Mouse (Mus musculus): Measurements from ENCODE around the gene Macrod2.

The Macrod2 gene

DNA sequence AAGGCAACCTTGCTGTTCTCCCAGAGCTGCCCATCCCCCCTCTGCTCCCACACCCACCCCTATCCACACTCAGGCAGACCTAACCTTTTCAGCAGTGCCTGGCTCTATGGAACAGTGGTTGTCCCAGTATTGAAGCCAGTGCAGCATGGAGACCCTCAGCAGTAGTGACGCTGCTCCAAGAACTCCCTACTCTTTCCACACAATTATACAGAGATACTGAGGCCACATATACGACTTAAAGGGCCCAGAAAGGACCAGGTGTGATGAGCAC is 1908.7 kb downstream of the Macrod2 start:
- in situ Hi-C loops (cut with MboI, MseI) = no loop called here

DNA sequence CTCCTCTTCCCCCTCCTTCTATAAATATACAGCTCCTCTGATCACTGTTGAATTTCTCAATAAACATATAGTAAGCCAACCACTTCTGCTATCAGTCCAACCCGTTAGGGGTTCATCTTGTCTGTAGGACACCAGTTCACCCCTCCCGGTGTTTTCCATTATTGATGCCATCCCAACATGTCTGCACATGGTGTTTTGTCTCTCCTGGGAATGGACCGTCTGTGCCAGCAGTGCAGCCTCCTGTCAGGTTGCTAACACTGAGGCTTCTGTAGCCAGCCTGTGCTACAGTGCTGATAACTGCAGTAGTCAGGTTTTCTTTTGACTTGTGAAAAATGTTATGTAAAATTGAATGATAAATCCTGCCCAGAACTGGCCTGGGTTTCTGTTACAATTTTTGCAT is 1928.0 kb downstream of the Macrod2 start:
- in situ Hi-C loops (cut with MboI, MseI) = no loop called here

DNA sequence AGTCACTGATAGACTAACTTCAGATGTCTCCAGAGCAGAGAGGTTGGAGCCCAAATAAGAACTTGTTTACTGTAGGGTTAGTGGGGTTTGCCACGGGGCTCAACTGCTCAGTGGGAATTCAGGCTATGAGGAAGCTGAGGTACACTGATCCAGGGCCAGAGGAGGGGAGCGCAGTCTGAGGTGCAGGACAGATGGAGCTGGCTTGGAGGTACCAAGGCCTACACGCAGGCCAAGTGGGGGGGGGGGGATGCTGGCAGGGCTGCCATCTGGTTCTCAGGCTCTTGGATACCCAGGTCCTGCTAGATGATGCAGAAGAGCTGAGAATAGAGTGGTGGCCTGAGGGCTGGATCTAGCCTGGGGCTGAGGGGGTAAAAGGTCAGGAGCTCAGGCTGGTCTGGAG is 1931.6 kb downstream of the Macrod2 start:
- in situ Hi-C loops (cut with MboI, MseI) = no loop called here

DNA sequence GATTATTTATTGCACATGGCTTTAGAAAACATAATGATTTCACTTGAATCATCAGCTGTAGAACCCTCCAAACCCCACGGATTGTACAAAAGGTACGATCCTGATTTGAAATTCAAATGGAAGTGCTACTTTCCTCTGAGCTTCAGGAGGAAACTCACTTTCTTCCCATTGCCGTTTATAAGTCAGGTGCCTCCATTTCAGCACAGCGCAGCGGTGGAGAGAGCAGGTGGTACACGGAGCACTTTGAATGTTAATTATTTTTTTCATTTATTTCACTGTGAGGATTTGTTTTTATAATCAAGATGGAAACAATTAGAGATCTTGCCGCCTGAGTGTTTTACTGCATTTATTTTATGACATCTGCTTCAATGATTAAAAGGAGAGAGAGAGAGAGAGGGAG is 1934.7 kb downstream of the Macrod2 start:
- in situ Hi-C loops (cut with MboI, MseI) = no loop called here

DNA sequence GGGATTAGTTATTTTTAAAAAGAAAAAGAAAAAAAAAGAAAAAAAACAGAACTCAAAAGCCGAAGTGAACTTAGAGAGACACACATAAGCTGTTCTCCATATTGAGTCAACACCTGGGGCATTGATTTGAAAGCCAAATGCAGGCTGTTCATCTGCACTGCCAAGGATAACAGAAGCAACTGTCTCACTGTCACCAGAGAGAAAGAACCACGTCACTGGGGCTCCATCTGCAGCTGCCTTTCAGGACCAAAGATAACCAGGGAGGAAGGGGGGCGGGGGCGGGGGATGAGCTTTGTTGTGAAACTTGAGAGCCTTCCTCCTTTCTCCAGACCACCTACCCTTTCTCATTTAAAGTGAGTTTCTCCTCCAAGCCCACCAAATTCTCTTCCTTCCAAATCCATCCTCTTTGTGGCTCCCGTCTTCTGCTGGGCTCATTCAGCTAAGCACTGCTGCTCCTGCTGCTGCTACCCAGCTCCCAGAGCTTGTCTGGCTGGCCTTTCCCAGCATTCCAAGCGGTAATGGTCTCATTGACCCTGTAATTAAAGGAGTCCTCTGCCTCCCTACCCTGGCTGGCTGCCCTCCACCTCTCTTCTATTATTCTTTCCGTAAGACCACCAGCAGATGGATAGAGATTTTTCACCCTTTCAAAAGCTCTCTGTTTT is 1939.5 kb downstream of the Macrod2 start:
- in situ Hi-C loops (cut with MboI, MseI) = no loop called here

DNA sequence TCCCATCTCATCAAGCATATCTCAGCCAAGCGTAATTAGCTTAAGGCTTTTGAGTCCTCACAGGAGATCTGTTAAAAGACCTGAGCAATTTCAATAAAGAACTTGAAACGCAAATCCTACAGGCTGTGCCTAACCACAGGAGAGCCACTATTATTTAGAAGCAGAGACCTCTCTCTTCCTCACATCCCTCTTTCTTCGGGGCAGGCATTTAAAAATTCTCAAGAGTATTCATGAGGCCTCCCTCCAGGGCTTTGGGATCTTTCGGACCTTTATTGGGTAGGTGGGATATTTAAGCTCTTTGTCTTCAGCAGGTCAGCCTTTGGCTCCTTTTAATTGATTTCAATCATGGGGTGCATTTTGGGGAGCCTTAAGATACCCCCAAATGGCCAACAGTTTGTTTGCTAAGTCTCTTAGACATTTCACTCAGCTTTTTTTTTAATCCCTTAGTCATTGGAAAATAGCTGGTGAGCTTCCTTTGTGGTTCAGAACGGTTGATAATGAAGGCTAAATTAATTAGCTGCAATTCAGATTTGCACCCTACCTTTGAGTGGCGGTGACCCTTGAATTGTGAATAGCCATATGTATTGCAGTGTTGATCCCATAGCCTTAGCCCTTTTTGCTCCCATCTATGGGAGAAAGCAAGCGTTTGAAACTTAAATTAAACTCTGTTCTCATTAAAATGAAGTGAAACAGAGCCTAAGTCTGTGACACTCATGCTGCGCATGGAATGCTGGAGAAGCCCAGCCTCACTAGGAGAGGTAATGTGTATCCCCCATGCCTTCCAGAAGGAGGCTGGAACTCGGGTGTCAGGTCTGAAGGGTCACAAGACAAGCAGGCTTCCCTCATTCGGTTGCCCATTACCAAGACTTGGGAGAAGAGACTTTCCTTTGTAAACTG is 1940.2 kb downstream of the Macrod2 start:
- in situ Hi-C loops (cut with MboI, MseI) = no loop called here

DNA sequence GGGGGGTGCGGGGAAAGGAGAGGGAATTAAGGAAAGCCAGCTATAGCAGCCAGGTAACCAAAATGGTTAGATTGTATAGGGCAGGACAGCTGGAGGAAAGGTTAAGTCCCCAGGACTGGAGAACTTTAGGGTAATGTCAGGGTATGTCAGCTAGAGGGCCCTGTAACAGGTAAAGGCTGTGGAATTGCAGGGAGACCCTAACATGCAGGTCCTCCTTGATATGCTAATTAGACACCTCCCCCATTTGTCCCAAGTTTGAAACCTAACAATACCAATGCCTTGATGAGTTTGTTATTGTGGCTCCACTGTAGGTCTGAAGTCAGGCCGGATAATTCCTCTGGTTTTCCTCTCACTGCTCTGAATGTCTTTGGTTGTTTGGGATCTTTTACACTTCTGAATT is 1948.9 kb downstream of the Macrod2 start:
- in situ Hi-C loops (cut with MboI, MseI) = loop anchor here in 1 of 2 experiments (10.0 kb wide), 1 partner anchor 1039 kb away; no protein-coding TSS in a partner anchor

DNA sequence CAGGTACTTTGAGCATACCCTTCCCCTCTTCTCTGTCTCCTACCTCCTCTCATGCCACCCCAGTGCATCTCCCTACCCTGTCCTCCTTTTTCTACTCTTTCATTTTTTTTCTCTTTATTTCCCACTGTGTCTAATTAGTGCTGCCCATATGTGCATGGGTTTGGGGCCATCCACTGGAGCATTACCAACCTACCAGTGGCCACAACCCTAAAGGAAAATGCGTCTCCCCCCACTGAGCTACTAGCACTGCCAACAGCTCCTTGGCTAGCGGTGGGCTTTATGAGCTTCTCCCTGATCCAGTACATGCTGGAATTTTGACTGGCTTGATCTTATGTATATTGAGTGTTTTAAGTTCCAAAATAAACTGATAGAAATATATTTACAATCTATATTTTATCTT is 1949.6 kb downstream of the Macrod2 start:
- in situ Hi-C loops (cut with MboI, MseI) = loop anchor here in 1 of 2 experiments (10.0 kb wide), 1 partner anchor 1040 kb away; no protein-coding TSS in a partner anchor

DNA sequence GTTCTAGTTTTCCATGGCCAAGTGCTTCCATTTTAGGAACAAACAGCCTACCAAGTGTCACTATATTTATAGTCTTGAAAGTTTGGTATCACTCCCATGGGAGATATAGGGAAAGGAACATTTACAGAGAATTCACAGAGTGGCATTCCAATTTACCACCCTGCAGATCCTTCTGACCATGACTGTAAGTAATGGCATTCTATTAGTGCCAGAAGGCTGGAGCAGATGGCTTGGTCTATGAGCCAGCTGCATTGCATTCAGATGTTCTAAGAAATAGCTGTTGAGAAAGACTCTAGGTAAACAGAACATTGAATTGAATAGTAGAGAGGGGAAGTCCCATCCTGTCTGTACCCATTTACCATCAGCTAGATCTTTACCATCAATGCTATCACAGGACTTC is 1954.7 kb downstream of the Macrod2 start:
- in situ Hi-C loops (cut with MboI, MseI) = loop anchor here in 1 of 2 experiments (10.0 kb wide), 1 partner anchor 1045 kb away; no protein-coding TSS in a partner anchor

DNA sequence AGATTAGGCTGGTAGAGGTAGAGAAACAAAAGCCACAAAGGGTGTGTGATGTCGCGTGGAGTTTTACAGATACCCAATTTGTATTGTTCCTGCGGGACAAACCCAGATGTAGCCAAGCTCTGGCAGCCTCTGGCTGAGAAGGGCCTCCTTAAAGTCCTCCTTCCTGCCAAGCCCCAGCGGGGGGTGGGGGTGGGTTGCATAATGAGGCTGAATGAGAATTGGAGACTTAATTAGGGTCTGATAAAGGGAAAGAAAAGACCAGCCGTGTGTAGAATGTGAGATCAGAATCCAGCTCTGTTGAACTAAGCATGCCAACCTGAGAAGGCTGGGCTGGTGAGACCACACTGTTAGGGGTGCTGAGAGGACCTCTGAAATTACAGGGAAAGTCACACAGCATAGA is 1967.8 kb downstream of the Macrod2 start:
- in situ Hi-C loops (cut with MboI, MseI) = no loop called here

DNA sequence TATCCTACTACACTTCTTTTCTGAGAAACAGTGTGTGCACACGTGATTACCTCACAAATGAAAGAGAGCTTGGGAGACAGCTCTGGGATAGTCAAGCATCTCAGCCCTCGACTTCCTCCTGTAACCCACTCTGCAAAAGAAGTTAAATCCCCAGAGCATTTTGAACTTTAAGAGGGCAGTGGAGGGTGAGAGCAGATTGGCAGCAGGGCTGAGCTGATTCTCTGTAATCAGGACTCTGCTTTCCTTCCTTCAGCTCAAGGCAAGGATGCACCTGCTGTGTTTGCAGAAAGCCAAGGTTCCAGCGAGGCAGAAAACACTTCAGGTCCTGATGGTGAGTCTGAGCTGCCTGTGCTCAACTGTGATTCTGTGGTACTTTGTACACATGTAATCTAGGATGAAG is 1978.9 kb downstream of the Macrod2 start:
- in situ Hi-C loops (cut with MboI, MseI) = no loop called here

DNA sequence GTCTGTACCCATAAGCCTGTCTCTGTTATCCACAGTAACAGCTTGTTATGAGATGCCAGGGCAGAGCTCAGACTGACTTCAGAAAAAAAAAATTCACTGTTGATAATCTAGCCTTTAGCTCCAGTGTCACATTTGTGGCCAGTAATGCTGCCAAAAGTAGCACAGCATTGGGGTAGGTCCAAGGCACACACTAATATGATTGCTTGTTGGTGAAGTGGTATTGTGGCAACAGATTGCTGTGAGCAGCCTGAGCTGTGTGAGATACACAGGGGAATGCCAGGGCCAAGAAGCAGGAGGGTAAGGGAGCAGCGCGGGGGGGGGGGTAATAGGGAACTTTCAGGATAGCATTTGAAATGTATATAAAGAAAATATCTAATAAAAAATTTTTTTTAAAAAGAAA is 1985.5 kb downstream of the Macrod2 start:
- in situ Hi-C loops (cut with MboI, MseI) = no loop called here

DNA sequence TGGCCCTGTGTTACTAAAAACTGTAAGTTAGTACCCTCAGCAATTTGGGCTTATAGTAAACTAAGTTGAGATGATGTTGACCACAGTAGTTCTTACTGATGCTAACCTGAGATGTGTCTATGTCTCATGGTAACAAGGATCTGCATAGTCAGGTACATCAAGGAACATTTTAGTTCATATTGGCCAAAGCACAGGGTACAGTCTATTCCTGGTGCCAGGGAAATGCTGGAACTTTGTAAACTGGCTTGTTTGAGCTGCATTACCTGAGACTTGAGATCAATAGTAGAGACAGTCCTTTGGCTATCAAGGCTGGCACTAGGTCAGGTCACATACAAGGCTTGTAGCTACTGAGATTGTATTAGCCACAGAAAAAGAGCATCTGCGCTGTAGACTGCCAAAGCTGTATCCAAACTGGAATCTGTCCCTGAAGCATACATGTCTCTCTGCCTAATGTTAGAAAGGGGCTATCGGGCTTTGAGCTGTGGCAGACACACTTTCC is 1986.0 kb downstream of the Macrod2 start:
- in situ Hi-C loops (cut with MboI, MseI) = no loop called here

DNA sequence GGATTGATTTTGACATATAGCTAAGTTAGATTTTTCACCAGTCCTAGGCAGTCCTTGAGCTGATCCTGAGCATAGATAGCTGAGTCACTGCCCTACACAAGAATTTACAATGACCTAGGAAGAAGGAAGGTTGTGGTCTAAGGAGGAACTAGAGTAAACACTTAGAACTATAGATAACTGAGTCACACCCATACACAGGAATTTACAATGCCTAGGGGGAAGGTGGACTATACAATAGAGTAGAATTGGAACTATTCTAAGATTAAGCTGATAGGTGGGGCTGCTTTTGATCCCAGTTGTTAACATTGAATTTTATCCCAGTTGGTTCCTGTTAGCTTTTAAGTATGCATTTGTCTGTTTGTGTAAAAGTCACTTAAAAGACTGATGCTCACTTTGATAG is 1998.4 kb downstream of the Macrod2 start:
- in situ Hi-C loops (cut with MboI, MseI) = no loop called here

DNA sequence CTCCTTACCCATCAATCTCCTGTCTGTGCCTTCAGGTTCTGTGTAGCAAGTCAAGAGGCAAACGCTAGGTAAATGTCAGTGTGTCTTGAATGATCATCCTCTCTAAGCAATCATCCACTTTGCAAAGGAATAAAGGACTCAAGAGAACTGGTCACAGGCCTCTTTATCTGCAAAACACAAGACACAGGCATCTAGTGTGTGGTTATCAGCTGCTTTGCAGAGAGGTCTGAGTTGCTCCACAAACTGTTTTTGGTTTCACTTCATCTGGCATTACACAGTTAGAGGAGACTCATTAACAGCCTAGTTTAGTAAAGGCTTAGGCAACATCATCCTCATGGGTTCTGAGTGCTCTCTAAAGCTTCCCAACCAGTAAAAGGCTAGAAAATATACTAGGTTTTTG is 2004.4 kb downstream of the Macrod2 start:
- in situ Hi-C loops (cut with MboI, MseI) = no loop called here

DNA sequence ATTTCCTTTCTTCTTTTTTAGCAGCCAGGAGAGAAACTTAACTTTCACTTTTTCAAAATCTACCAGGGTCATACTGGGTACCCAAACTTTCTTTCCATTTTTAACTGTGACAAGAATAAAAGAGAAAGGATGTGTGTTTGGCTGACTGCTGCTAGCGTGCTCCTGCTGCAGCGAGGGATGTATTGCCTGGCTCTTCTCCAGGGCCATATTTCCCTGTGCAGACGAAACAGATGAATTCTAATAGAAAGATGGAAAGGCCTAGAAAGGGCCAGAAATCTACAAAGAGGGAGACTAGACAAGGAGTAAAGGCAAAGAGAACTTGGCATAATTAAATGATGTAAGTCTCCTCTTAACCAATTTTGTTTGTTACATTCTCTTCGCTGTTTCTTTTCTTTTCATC is 2005.7 kb downstream of the Macrod2 start:
- in situ Hi-C loops (cut with MboI, MseI) = no loop called here

DNA sequence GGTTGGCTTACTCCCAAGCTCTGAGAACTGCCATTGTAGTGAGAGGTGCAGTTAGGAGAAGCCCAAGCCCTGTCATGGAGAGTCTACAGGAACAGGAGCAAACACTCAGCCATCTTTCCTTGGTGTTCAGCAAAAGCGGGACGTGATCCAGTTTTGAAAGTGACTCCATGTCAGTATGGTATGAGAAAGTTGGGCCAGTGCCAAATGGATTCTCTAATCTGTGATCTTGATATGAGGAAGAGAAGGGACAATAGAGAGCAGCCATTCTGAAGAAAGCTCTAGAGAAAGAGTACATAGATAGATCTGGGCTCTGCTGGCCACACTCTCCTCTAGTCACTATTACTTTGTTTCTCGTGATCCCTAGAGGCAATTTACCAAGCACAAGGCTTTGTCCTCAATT is 2006.2 kb downstream of the Macrod2 start:
- in situ Hi-C loops (cut with MboI, MseI) = no loop called here

DNA sequence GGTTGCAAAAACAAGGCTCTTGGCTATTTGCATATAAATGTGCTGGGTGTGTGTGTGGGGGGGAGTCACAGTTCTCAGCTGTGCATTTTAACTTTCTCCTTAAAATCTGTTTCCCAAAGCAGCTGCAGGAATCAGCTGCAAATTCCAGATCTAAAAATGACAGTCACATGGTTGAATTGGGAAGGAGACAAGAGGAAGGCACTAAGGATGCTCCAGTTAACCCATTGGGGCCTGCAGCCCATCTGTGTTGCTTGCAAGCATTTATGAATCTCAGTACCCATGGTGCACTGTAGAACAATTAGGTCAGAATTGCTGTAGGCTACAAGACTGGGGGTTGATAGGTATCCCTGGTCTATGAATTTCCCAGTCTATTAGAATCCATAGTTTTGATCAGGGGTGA is 2008.3 kb downstream of the Macrod2 start:
- in situ Hi-C loops (cut with MboI, MseI) = no loop called here

DNA sequence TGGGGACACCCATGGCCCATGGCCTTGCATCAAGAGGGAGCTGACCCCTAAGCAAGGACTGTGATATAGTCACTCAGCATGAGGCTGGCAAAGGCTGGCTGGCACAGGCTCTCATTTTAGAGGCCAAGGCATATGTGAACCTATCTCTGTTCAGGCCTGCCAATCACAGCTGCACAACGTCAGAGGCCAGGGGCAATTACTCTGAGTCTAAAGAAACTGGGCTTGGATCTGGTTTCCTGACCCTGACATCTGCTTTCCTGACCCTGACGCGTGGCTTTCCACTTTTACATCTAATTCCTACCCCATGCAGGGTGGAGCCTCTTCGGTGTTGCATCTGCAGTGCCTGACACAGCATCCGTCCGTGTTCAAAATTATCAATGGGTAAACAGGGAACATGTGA is 2009.2 kb downstream of the Macrod2 start:
- in situ Hi-C loops (cut with MboI, MseI) = no loop called here

DNA sequence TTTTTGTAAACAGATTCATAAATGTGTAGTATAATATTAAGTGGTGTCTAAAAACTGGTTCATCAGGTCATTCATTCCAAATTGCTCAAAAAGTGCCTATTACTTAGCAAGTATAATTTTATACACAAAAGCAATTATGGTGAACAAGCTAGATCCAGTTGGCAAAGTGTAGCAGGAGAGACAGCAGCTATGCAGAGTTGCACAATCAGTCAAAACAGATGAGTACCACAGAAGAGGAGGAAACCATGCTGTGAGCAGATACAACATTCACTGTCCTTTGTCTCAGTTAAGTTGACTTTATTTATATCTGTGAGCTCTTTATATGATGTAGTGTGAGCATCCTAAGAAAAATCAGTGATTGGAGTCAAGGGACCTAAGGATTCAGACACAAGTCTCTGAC is 2012.2 kb downstream of the Macrod2 start:
- in situ Hi-C loops (cut with MboI, MseI) = no loop called here

DNA sequence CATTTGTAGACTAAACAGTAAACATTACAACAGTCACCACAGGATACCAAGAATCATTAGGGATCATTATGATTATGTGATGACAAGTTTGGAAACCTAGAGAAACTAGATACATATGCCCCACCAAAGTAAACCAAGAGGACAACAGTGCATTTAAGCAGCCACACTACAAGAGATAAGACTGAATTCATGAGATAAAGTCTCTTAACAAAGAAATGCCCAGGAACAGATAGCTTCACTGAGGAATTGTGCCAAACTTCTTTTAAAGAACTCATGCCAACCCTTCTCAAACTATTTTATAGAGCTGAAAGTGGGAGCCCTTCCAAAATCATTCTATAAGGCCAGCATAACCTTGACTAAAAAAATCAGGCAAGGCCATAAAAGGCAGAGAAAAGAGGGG is 2015.0 kb downstream of the Macrod2 start:
- in situ Hi-C loops (cut with MboI, MseI) = no loop called here

DNA sequence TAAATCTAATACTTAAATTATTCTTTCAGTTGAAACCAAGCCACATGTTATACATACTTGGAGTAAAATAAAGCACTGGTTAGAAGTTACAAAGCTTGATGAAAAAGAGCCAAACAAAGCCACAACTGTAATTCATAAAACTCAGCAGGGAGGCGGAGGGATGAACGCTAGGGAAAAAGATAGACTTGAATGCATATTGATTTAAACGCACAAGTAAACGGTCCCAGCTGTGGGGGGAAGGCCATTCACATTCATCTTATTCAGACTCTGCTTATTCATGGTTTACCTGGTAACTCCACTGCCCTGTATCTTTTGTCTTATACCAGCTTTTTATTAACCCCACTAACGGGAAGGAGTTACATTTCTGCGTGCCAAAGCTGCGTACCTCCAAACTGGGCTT is 2038.0 kb downstream of the Macrod2 start:
- in situ Hi-C loops (cut with MboI, MseI) = loop anchor here in 1 of 2 experiments (10.0 kb wide), 1 partner anchor 602 kb away; no protein-coding TSS in a partner anchor

DNA sequence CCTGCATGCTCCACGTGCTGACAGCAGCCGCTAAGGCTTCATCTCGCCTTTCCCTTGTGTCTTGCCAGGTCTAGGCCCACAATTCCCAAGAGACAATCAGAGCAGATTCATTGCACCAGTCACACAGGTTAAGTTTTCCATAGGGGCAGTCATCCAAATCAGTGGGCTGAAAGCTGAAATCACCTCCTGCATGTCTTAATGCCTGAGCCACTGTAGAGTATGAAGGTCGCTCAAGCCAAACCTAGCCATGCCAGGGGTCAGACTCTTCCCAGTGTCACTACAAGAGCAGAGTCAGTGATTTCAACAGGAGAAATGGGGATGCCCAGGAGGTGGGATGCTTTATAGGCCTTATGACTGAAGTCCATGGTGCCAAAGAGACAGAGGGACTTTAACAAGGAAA is 2039.6 kb downstream of the Macrod2 start:
- in situ Hi-C loops (cut with MboI, MseI) = loop anchor here (5.0 to 10.0 kb wide), 2 partner anchors 63 to 600 kb away; no protein-coding TSS in a partner anchor
